Mouse (Mus musculus) heart, postnatal 0 days (tissue): ENCODE results near the gene Sec61a2. TPM values are rescaled to one million over a fixed set of nuclear protein-coding genes. Genes with fewer than 3 reads are reported as not detected.

Experiments
- ATAC-seq: fragments of 200-750 bp; cut with Nextera tagmentation; 2 replicates; pipeline ENCODE4 v1.8.0; 2017; ENCODE audit warnings: low read depth, moderate number of reproducible peaks, moderate library complexity; ENCODE audit not compliant: insufficient read depth
- DNase-seq: peaks from one replicate; pipeline ENCODE4 v3.0.0-alpha.2; 2016; ENCODE audit warnings: low spot score
- H3K27ac ChIP-seq: fragments of 300-500 bp; sonication (generic); 2 replicates; pipeline ENCODE4 v1.5.1; 2014; ENCODE audit warnings: low read depth, mild to moderate bottlenecking
- H3K27me3 ChIP-seq: fragments of 300-500 bp; sonication (generic); 2 replicates; pipeline ENCODE4 v1.6.1; 2014; ENCODE audit warnings: low read length, mixed read lengths; ENCODE audit not compliant: control insufficient read depth, insufficient read depth
- H3K36me3 ChIP-seq: fragments of 300-500 bp; sonication (generic); replicated peaks from 2 replicates; pipeline ENCODE4 v1.6.1; 2014; ENCODE audit warnings: low read length, mixed read lengths; ENCODE audit not compliant: control insufficient read depth, insufficient read depth
- H3K4me1 ChIP-seq: fragments of 300-500 bp; sonication (generic); 2 replicates; pipeline ENCODE4 v1.6.1; 2014; ENCODE audit warnings: antibody characterized with exemption; ENCODE audit not compliant: control insufficient read depth, insufficient read depth
- H3K4me2 ChIP-seq: fragments of 300-500 bp; sonication (generic); 2 replicates; pipeline ENCODE4 v1.6.1; 2014; ENCODE audit warnings: low read depth, mild to moderate bottlenecking, low read length, moderate library complexity
- H3K4me3 ChIP-seq: fragments of 300-500 bp; sonication (generic); 2 replicates; pipeline ENCODE4 v1.5.1; 2014; ENCODE audit warnings: low read depth, low read length
- H3K9ac ChIP-seq: fragments of 300-500 bp; sonication (generic); replicated peaks from 2 replicates; pipeline ENCODE4 v1.6.1; 2014; ENCODE audit warnings: low read depth, low read length, mixed read lengths
- H3K9me3 ChIP-seq: fragments of 300-500 bp; sonication (generic); replicated peaks from 2 replicates; pipeline ENCODE4 v1.6.1; 2016; ENCODE audit warnings: low read length; ENCODE audit not compliant: control insufficient read depth
- CTCF ChIP-seq: IDR thresholded peaks from 2 replicates; pipeline ENCODE4 v1.5.1; 2016; ENCODE audit warnings: antibody characterized with exemption, control low read depth, low read depth
- EP300 ChIP-seq: IDR thresholded peaks from 2 replicates; pipeline ENCODE4 v1.6.1; 2016; ENCODE audit warnings: antibody characterized with exemption, low read depth
- WGBS: fragments of 180-500 bp; shearing (Covaris S2); extraction: QIAGEN DNeasy Blood & Tissue Kit; methylation state at CpG from one replicate; pipeline ENCODE4 v1.1.7; 2014; 5-methylcytosine and 5-hydroxymethylcytosine counted together
- polyA plus RNA-seq: library from polyadenylated mRNA; unstranded; fragments of >200 nt; fragmentation: Nextera tagmentation; extraction: Ambion mirVana; gene quantifications from 2 replicates; pipeline ENCODE4 v1.2.1, GENCODE M21; 2015
- total RNA-seq: library from RNA; depleted of rRNA; stranded (reverse); fragments of >200 nt; gene quantifications from 2 replicates; pipeline ENCODE4 v1.2.3, GENCODE M21; 2014; ENCODE audit warnings: low replicate concordance; rRNA removed

The Sec61a2 gene
- total and polyA plus RNA-seq, 2 experiments from 2014 or later, result 26.4 to 36.7 TPM

GRCm38 (mm10) chr2:5825265-5825913, 69.8 kb downstream of the Sec61a2 start:
- TF ChIP-seq EP300, result no peak
- no peak for TF ChIP-seq CTCF
- ATAC-seq, result no peak
- 91% methylated on average over 5 of the region's 5 CpGs for WGBS

DNA sequence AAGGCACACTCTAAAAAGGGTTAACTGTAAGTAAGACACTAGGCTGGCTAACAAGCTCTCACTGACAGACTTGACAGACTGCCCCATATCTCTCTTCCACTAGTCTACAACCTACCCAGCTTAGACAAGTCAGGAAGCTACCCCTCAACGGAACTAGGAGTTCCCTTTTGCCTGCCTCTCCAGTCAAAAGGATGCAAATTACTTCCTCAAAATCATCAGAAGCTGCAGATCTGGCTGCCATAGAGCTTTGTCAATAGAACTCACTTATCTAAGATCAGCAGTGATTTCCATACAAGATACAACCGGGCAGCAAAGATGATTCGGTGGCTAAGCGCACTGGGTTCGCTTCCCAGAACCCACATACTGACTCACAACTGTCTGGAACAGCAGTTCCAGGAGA, 70.5 kb downstream of the Sec61a2 start:
- no peaks in the 10 kb centered on the region for H3K9me3 ChIP-seq
- H3K27ac ChIP-seq, result no peak overlapping the region
- no peak for ATAC-seq
- DNase-seq, result no peak
- peaks cover 40% of the 10 kb centered on the region for H3K36me3 ChIP-seq
- H3K4me3 ChIP-seq, result no peak overlapping the region
- WGBS, result 81% methylated on average over 5 of the region's 5 CpGs
- H3K9ac ChIP-seq, result no peak overlapping the region
- no peaks in the 10 kb centered on the region for H3K4me1 ChIP-seq
- H3K4me2 ChIP-seq, result no peak overlapping the region
- H3K27me3 ChIP-seq, result no peaks in the 10 kb centered on the region
- TF ChIP-seq CTCF (no peak), EP300 (no peak)

More at GRCm38 (mm10) chr2:5825265-5825913, 69.8 kb downstream of the Sec61a2 start:
- Histone ChIP-seq H3K4me1 (no peaks in the 10 kb centered on the region), H3K36me3 (peaks cover 36% of the 10 kb centered on the region), H3K4me2 (no peak overlapping the region), H3K9me3 (no peaks in the 10 kb centered on the region), H3K4me3 (no peak overlapping the region), H3K27me3 (no peaks in the 10 kb centered on the region), H3K9ac (no peak overlapping the region), H3K27ac (no peak overlapping the region)
- DNase-seq, result no peak

GRCm38 (mm10) chr2:5824213-5824612, 71.0 kb downstream of the Sec61a2 start:
- DNase-seq (peak; percentile 19), ATAC-seq (no peak)
- H3K36me3 ChIP-seq, result peaks cover 43% of the 10 kb centered on the region
- TF ChIP-seq EP300 (no peak), CTCF (peak; percentile 31)
- H3K4me1 ChIP-seq, result no peaks in the 10 kb centered on the region
- no peak overlapping the region for H3K27ac ChIP-seq
- no peak overlapping the region for H3K4me2 ChIP-seq
- 35% methylated on average over 1 of the region's 1 CpGs for WGBS
- no peak overlapping the region for H3K4me3 ChIP-seq
- H3K9me3 ChIP-seq, result no peaks in the 10 kb centered on the region
- no peak overlapping the region for H3K9ac ChIP-seq
- no peaks in the 10 kb centered on the region for H3K27me3 ChIP-seq

- Histone ChIP-seq H3K4me3 (no peak overlapping the region), H3K9me3 (no peaks in the 10 kb centered on the region), H3K4me2 (no peak overlapping the region), H3K36me3 (peaks cover 57% of the 10 kb centered on the region), H3K27me3 (no peaks in the 10 kb centered on the region), H3K4me1 (no peaks in the 10 kb centered on the region), H3K27ac (no peak overlapping the region), H3K9ac (no peak overlapping the region)
- ATAC-seq, result no peak
- 84% methylated on average over 6 of the region's 6 CpGs for WGBS
- DNase-seq, result no peak
- TF ChIP-seq CTCF, result no peak
- TF ChIP-seq EP300, result no peak
Observed at GRCm38 (mm10) chr2:5822449-5822848, 72.8 kb downstream of the Sec61a2 start.

GRCm38 (mm10) chr2:5821264-5821663, 74.0 kb downstream of the Sec61a2 start:
- no peak overlapping the region for H3K4me3 ChIP-seq
- no peak overlapping the region for H3K4me2 ChIP-seq
- H3K27ac ChIP-seq, result no peak overlapping the region
- DNase-seq (no peak), ATAC-seq (no peak)
- H3K4me1 ChIP-seq, result no peaks in the 10 kb centered on the region
- WGBS, result 63% methylated on average over 10 of the region's 10 CpGs
- no peak overlapping the region for H3K9ac ChIP-seq
- no peaks in the 10 kb centered on the region for H3K27me3 ChIP-seq
- no peaks in the 10 kb centered on the region for H3K9me3 ChIP-seq
- H3K36me3 ChIP-seq, result peaks cover 58% of the 10 kb centered on the region
- TF ChIP-seq EP300 (no peak), CTCF (no peak)

Other genes starting within 250 kb of the Sec61a2 start
- gene Camk1d, start 180.9 kb downstream of the Sec61a2 start, total RNA-seq, result 1.1 and 5.4 TPM in 2 replicates
- 2.2 and 3.0 TPM in 2 replicates for gene Camk1d, start 180.9 kb downstream of the Sec61a2 start, polyA plus RNA-seq
- 14.1 and 15.7 TPM in 2 replicates for gene Nudt5, start 50.4 kb downstream of the Sec61a2 start, total RNA-seq
- 26.8 and 27.1 TPM in 2 replicates for gene Nudt5, start 50.4 kb downstream of the Sec61a2 start, polyA plus RNA-seq
- gene Cdc123, start 50.3 kb downstream of the Sec61a2 start, total RNA-seq, result 42.1 and 52.6 TPM in 2 replicates
- gene Cdc123, start 50.3 kb downstream of the Sec61a2 start, polyA plus RNA-seq, result 149 and 161 TPM in 2 replicates
- 7.1 TPM in 1 of 2 replicates, not detected in the other for gene Gm13199, start 32.5 kb downstream of the Sec61a2 start, total RNA-seq
- gene Gm13199, start 32.5 kb downstream of the Sec61a2 start, polyA plus RNA-seq, result 0.16 and 0.22 TPM in 2 replicates
- gene Dhtkd1, start 47.4 kb upstream of the Sec61a2 start, total RNA-seq, result 1.6 and 2.4 TPM in 2 replicates
- gene Dhtkd1, start 47.4 kb upstream of the Sec61a2 start, polyA plus RNA-seq, result 1.2 and 1.3 TPM in 2 replicates
- 2.7 and 5.6 TPM in 2 replicates for gene Upf2, start 56.0 kb upstream of the Sec61a2 start, total RNA-seq
- 3.5 and 3.6 TPM in 2 replicates for gene Upf2, start 56.0 kb upstream of the Sec61a2 start, polyA plus RNA-seq
- 39.8 and 61.1 TPM in 2 replicates for gene Proser2, start 234.8 kb upstream of the Sec61a2 start, total RNA-seq
- gene Proser2, start 234.8 kb upstream of the Sec61a2 start, polyA plus RNA-seq, result 14.7 and 17.9 TPM in 2 replicates